Mouse (Mus musculus): ENCODE results near the gene Nuak2.

- TF ChIP-seq CTCF (IDR thresholded peaks at IDR 0.05; ENCODE audit: insufficient read depth, low read depth, low read length) (no peak), POLR2A (IDR thresholded peaks at IDR 0.05; ENCODE audit: insufficient read depth, low read depth, low read length) (no peak)
Measured at GRCm38 (mm10) chr1:132372354-132372753, 56.4 kb downstream of the Nuak2 start.

Data from olfactory bulb, adult 2 months (tissue).